Mouse (Mus musculus): Measurements from ENCODE around the gene Plcd3. TPM values are rescaled to one million over a fixed set of nuclear protein-coding genes. Genes with fewer than 3 reads are reported as not detected.

Gene Plcd3
- 0.06 and 0.17 TPM in 2 replicates for polyA plus RNA-seq (2012)

DNA sequence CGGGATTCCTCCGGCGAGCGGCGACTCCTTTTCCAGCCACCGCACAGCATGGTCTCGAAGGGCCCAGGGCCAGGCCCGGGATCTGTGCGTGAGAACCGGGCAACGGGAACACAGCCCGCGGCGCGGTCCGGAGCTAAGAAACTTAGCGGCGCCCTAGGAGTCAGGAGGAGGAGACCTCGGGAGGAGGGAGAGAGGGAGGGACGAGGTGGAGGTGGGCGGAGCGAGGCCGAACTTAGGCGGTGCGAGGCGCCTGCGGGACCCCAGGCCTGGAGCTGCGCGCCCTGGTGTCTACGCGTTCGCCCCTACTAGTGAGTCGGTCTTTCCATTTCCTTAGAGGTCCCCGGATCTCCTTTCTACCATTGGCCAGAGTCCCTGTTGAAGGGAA is at the start of gene Plcd3, which contains the start of gene Acbd4:
TSS of gene Plcd3 (minus strand) at position 178 of the 385 bp plus-strand sequence.
TSS of gene Acbd4 (plus strand) at position 202 of the 385 bp plus-strand sequence.
- H3K27me3 ChIP-seq (ENCODE audit: control insufficient read depth) = peaks cover 58% of the 10 kb centered on the region
- peaks cover 54% of the 10 kb centered on the region for H3K4me1 ChIP-seq (ENCODE audit: control insufficient read depth)
- H3K36me3 ChIP-seq (ENCODE audit: control insufficient read depth) = peaks cover 30% of the 10 kb centered on the region
- peaks cover 5% of the 10 kb centered on the region; the same call in 1 of the 2 replicates for H3K9me3 ChIP-seq (ENCODE audit: control insufficient read depth, low read length)
- TF ChIP-seq TAL1 (IDR thresholded peaks at IDR 0.05; ENCODE audit: low read length) = no peak
- TF ChIP-seq GATA1 (IDR thresholded peaks at IDR 0.05; ENCODE audit: low read length) = no peak
- H3K4me3 ChIP-seq (replicated peaks) = peak within 1 kb of the TSS; percentile 74

DNA sequence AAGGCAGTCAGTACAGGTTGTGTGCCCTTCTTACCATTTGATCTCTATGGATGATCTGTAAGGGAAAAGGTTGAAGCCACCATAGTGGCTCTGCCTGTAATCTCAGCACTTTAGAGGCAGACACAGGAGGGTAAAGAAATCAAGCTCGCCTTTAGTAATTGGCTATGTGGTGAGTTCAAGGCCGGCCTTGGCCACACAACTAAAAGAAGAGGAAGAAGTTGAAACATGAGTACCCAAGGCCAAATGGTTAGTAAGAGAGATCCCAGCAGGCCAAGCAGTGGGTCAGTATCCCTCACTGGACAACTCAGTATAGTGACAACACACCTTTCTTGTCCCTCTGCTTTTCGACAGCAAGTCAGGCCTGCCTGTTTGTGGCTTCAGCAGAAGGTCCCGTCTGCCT is 48.3 kb upstream of the Plcd3 start:
- no peaks in the 10 kb centered on the region for H3K27me3 ChIP-seq (ENCODE audit: control insufficient read depth)
- peaks cover 5% of the 10 kb centered on the region for H3K4me1 ChIP-seq (ENCODE audit: control insufficient read depth)
- no peak overlapping the region for H3K4me3 ChIP-seq (replicated peaks)
- no peaks in the 10 kb centered on the region for H3K9me3 ChIP-seq (ENCODE audit: control insufficient read depth, low read length)
- H3K36me3 ChIP-seq (ENCODE audit: control insufficient read depth) = no peaks in the 10 kb centered on the region
- TF ChIP-seq GATA1 (IDR thresholded peaks at IDR 0.05; ENCODE audit: low read length) = no peak
- TF ChIP-seq TAL1 (IDR thresholded peaks at IDR 0.05; ENCODE audit: low read length) = no peak

DNA sequence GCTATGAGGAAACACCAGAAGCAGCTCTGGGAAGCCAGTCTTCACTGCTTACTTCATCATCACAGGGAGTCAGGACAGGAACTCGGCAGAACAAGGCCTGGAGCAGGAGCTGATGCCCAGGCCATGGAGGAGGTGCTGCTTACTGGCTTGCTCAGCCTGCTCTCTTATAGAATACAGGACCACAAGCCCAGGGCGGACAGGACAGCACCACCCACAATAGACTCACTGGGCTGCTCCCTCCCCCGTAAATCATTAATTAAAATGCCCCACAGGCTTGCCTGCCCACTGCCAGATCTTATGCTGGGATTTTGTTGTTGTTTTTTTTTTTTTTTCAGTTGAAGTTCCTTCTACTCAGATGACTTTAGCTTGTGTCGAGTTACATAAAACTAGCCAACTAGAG is 46.3 kb upstream of the Plcd3 start:
- no peak for TF ChIP-seq GATA1 (IDR thresholded peaks at IDR 0.05; ENCODE audit: low read length)
- Histone ChIP-seq H3K9me3 (ENCODE audit: control insufficient read depth, low read length) (no peaks in the 10 kb centered on the region), H3K4me3 (replicated peaks) (no peak overlapping the region), H3K27me3 (ENCODE audit: control insufficient read depth) (no peaks in the 10 kb centered on the region), H3K4me1 (ENCODE audit: control insufficient read depth) (peaks cover 17% of the 10 kb centered on the region), H3K36me3 (ENCODE audit: control insufficient read depth) (no peaks in the 10 kb centered on the region)

GRCm38 (mm10) chr11:103146386-103146785 is 44.9 kb upstream of the Plcd3 start:
- Histone ChIP-seq H3K27me3 (ENCODE audit: control insufficient read depth) (no peaks in the 10 kb centered on the region), H3K4me3 (replicated peaks) (no peak overlapping the region), H3K36me3 (ENCODE audit: control insufficient read depth) (no peaks in the 10 kb centered on the region), H3K9me3 (ENCODE audit: control insufficient read depth, low read length) (no peaks in the 10 kb centered on the region), H3K4me1 (ENCODE audit: control insufficient read depth) (peaks cover 24% of the 10 kb centered on the region)
- TF ChIP-seq TAL1 (IDR thresholded peaks at IDR 0.05; ENCODE audit: low read length) (no peak), GATA1 (IDR thresholded peaks at IDR 0.05; ENCODE audit: low read length) (no peak)

GRCm38 (mm10) chr11:103144309-103145285 is 43.1 kb upstream of the Plcd3 start:
- peaks cover 27% of the 10 kb centered on the region for H3K4me1 ChIP-seq (ENCODE audit: control insufficient read depth)
- H3K36me3 ChIP-seq (ENCODE audit: control insufficient read depth) = peaks cover 12% of the 10 kb centered on the region
- H3K4me3 ChIP-seq (replicated peaks) = no peak overlapping the region
- no peaks in the 10 kb centered on the region for H3K9me3 ChIP-seq (ENCODE audit: control insufficient read depth, low read length)
- H3K27me3 ChIP-seq (ENCODE audit: control insufficient read depth) = no peaks in the 10 kb centered on the region
- TF ChIP-seq TAL1 (IDR thresholded peaks at IDR 0.05; ENCODE audit: low read length) (no peak), GATA1 (IDR thresholded peaks at IDR 0.05; ENCODE audit: low read length) (no peak)

DNA sequence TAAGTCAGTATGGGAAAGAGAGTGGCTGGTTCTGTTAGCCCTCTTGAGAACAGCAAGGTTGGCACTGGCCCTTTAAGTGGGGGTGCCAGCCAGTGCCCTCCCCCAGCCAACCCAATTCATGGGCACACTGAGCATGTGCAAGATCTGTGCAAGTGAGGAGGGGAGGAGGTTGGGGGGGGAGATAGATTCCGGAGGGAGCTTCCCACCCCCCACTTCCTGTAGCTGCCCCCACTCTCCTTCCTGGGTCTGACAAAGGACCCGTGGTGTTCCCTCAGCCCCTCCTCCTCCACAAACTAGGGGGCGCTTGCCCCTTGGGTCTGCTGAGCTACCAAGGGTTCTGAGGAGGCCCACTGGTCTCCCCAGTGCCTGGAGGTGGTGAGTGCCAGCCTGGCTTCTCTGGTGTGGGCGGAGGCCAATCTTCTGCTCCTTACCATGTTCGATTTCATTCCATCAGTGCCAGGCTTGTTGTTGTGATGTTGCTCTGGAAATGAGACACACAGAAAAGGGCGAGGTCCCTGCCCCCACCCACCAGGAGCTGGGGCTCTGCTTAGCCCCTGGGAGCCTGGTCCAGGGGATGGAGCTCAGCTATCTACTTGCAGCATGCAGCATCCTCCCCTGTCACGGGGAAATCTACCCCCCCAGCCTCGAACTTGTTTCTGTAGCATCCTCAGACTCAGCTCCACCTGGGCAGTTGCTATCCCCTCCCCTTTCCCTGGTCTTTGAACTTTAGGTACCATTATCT is 41.2 kb upstream of the Plcd3 start:
- Histone ChIP-seq H3K4me3 (replicated peaks) (no peak overlapping the region), H3K27me3 (ENCODE audit: control insufficient read depth) (no peaks in the 10 kb centered on the region), H3K36me3 (ENCODE audit: control insufficient read depth) (peaks cover 29% of the 10 kb centered on the region), H3K9me3 (ENCODE audit: control insufficient read depth, low read length) (no peaks in the 10 kb centered on the region), H3K4me1 (ENCODE audit: control insufficient read depth) (peaks cover 27% of the 10 kb centered on the region)
- TF ChIP-seq GATA1 (IDR thresholded peaks at IDR 0.05; ENCODE audit: low read length) (no peak), TAL1 (IDR thresholded peaks at IDR 0.05; ENCODE audit: low read length) (no peak)

- H3K4me3 ChIP-seq (replicated peaks) = no peak overlapping the region
- peaks cover 27% of the 10 kb centered on the region for H3K4me1 ChIP-seq (ENCODE audit: control insufficient read depth)
- H3K27me3 ChIP-seq (ENCODE audit: control insufficient read depth) = no peaks in the 10 kb centered on the region
- TF ChIP-seq GATA1 (IDR thresholded peaks at IDR 0.05; ENCODE audit: low read length) (no peak), TAL1 (IDR thresholded peaks at IDR 0.05; ENCODE audit: low read length) (no peak)
- H3K36me3 ChIP-seq (ENCODE audit: control insufficient read depth) = peaks cover 34% of the 10 kb centered on the region
- no peaks in the 10 kb centered on the region for H3K9me3 ChIP-seq (ENCODE audit: control insufficient read depth, low read length)
Observed at GRCm38 (mm10) chr11:103141944-103142255, 40.4 kb upstream of the Plcd3 start.

DNA sequence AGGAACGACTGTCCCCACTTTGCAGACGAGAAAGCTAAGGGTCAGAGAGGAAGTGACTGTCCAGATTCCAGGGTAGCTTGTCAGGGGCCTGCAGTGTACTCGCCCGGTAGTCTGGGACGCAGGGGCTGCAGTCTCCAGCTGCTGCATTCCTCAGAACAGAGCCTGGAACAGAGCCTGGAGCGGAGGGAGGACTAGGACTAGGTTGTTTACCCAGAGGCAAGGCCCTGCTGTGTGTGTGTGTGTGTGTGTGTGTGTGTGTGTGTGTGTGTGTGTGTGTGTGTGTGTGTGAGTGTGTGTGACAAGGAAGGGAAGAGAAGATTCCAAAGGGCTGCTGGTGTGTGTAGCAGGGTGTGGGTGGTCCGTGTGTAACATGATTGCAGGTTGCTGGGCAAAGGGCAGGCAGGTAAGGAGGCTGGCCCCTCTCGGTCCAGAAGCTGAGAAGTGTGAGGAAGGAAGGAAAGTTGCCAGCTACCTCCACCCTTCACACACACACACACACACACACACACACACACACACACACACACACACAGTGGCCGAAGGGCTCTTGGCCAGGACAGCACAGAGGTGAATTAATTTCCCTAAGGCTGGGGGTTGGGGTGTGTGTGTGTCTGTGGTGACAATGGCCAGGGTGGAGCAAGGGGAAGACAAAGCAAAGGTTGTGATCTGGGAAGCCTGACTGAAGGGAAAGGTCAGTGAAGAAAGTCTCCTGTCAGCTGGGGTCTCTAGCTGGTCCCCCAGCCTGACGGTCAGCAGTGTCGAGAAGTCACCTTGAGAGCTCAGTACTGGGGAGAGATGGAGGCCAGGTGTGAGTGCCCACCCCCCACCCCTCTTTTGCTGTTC is 39.9 kb upstream of the Plcd3 start:
- Histone ChIP-seq H3K27me3 (ENCODE audit: control insufficient read depth) (no peaks in the 10 kb centered on the region), H3K4me1 (ENCODE audit: control insufficient read depth) (peaks cover 30% of the 10 kb centered on the region), H3K36me3 (ENCODE audit: control insufficient read depth) (peaks cover 34% of the 10 kb centered on the region), H3K9me3 (ENCODE audit: control insufficient read depth, low read length) (no peaks in the 10 kb centered on the region), H3K4me3 (replicated peaks) (no peak overlapping the region)
- TF ChIP-seq TAL1 (IDR thresholded peaks at IDR 0.05; ENCODE audit: low read length) = no peak
- no peak for TF ChIP-seq GATA1 (IDR thresholded peaks at IDR 0.05; ENCODE audit: low read length)
